Mouse (Mus musculus): ENCODE data around the gene Slc19a1. TPM values are rescaled to one million over a fixed set of nuclear protein-coding genes. Genes with fewer than 3 reads are reported as not detected.

The Slc19a1 gene
- polyA plus RNA-seq, 1 experiment from 2014 or later = 39.2 TPM

GRCm38 (mm10) chr10:77016080-77016479 lies 16.0 kb upstream of the Slc19a1 start:
- no peak overlapping the region for H3K9ac ChIP-seq (replicated peaks; ENCODE audit: low read depth, low read length)
- H3K4me1 ChIP-seq (replicated peaks; ENCODE audit: control insufficient read depth, insufficient read depth, low read length) = no peaks in the 10 kb centered on the region
- no peak for ATAC-seq
- H3K27me3 ChIP-seq (replicated peaks; ENCODE audit: control insufficient read depth, insufficient read depth, low read length) = no peaks in the 10 kb centered on the region
- no peak overlapping the region for H3K4me3 ChIP-seq (replicated peaks; ENCODE audit: low read length)
- no peaks in the 10 kb centered on the region for H3K36me3 ChIP-seq (ENCODE audit: control insufficient read depth, insufficient read depth)
- no peak overlapping the region for H3K4me2 ChIP-seq (ENCODE audit: low read length)
- no peak overlapping the region for H3K27ac ChIP-seq (ENCODE audit: low read length)
- 69% methylated on average over 7 of the region's 7 CpGs for WGBS
- no peaks in the 10 kb centered on the region for H3K9me3 ChIP-seq (ENCODE audit: control insufficient read depth, low read length)

GRCm38 (mm10) chr10:77016499-77016898 lies 15.5 kb upstream of the Slc19a1 start:
- Histone ChIP-seq H3K9ac (replicated peaks; ENCODE audit: low read depth, low read length) (no peak overlapping the region), H3K36me3 (ENCODE audit: control insufficient read depth, insufficient read depth) (no peaks in the 10 kb centered on the region), H3K27ac (ENCODE audit: low read length) (no peak overlapping the region), H3K27me3 (replicated peaks; ENCODE audit: control insufficient read depth, insufficient read depth, low read length) (no peaks in the 10 kb centered on the region), H3K4me2 (ENCODE audit: low read length) (no peak overlapping the region), H3K4me3 (replicated peaks; ENCODE audit: low read length) (no peak overlapping the region), H3K9me3 (ENCODE audit: control insufficient read depth, low read length) (no peaks in the 10 kb centered on the region), H3K4me1 (replicated peaks; ENCODE audit: control insufficient read depth, insufficient read depth, low read length) (no peaks in the 10 kb centered on the region)
- WGBS = 34% methylated on average over 8 of the region's 8 CpGs
- no peak for ATAC-seq

GRCm38 (mm10) chr10:77017061-77017460 lies 15.0 kb upstream of the Slc19a1 start:
- H3K27me3 ChIP-seq (replicated peaks; ENCODE audit: control insufficient read depth, insufficient read depth, low read length) = no peaks in the 10 kb centered on the region
- H3K9ac ChIP-seq (replicated peaks; ENCODE audit: low read depth, low read length) = no peak overlapping the region
- no peak overlapping the region for H3K27ac ChIP-seq (ENCODE audit: low read length)
- H3K4me1 ChIP-seq (replicated peaks; ENCODE audit: control insufficient read depth, insufficient read depth, low read length) = no peaks in the 10 kb centered on the region
- no peak overlapping the region for H3K4me3 ChIP-seq (replicated peaks; ENCODE audit: low read length)
- no peaks in the 10 kb centered on the region for H3K9me3 ChIP-seq (ENCODE audit: control insufficient read depth, low read length)
- ATAC-seq = no peak
- H3K36me3 ChIP-seq (ENCODE audit: control insufficient read depth, insufficient read depth) = no peaks in the 10 kb centered on the region
- H3K4me2 ChIP-seq (ENCODE audit: low read length) = no peak overlapping the region
- 83% methylated on average over 2 of the region's 2 CpGs for WGBS

- WGBS = 77% methylated on average over 9 of the region's 9 CpGs
- no peak overlapping the region for H3K9ac ChIP-seq (replicated peaks; ENCODE audit: low read depth, low read length)
Observed at GRCm38 (mm10) chr10:77017662-77018061, 14.4 kb upstream of the Slc19a1 start.

GRCm38 (mm10) chr10:77021399-77022052 lies 10.5 kb upstream of the Slc19a1 start:
- ATAC-seq = peak; percentile 80

More at GRCm38 (mm10) chr10:77017662-77018061, 14.4 kb upstream of the Slc19a1 start:
- Histone ChIP-seq H3K27ac (ENCODE audit: low read length) (no peak overlapping the region), H3K4me3 (replicated peaks; ENCODE audit: low read length) (no peak overlapping the region), H3K4me2 (ENCODE audit: low read length) (no peak overlapping the region), H3K36me3 (ENCODE audit: control insufficient read depth, insufficient read depth) (no peaks in the 10 kb centered on the region), H3K27me3 (replicated peaks; ENCODE audit: control insufficient read depth, insufficient read depth, low read length) (no peaks in the 10 kb centered on the region), H3K9me3 (ENCODE audit: control insufficient read depth, low read length) (no peaks in the 10 kb centered on the region), H3K4me1 (replicated peaks; ENCODE audit: control insufficient read depth, insufficient read depth, low read length) (no peaks in the 10 kb centered on the region)
- no peak for ATAC-seq

GRCm38 (mm10) chr10:77022301-77023130 lies 9.5 kb upstream of the Slc19a1 start:
- H3K9ac ChIP-seq (replicated peaks; ENCODE audit: low read depth, low read length) = no peak overlapping the region
- 86% methylated on average over 13 of the region's 13 CpGs for WGBS
- no peak overlapping the region for H3K4me3 ChIP-seq (replicated peaks; ENCODE audit: low read length)
- H3K27ac ChIP-seq (ENCODE audit: low read length) = no peak overlapping the region
- no peak for ATAC-seq
- no peak overlapping the region for H3K4me2 ChIP-seq (ENCODE audit: low read length)
- no peaks in the 10 kb centered on the region for H3K4me1 ChIP-seq (replicated peaks; ENCODE audit: control insufficient read depth, insufficient read depth, low read length)
- H3K9me3 ChIP-seq (ENCODE audit: control insufficient read depth, low read length) = no peaks in the 10 kb centered on the region
- no peaks in the 10 kb centered on the region for H3K27me3 ChIP-seq (replicated peaks; ENCODE audit: control insufficient read depth, insufficient read depth, low read length)
- no peaks in the 10 kb centered on the region for H3K36me3 ChIP-seq (ENCODE audit: control insufficient read depth, insufficient read depth)

More at GRCm38 (mm10) chr10:77021399-77022052, 10.5 kb upstream of the Slc19a1 start:
- H3K36me3 ChIP-seq (ENCODE audit: control insufficient read depth, insufficient read depth) = no peaks in the 10 kb centered on the region
- H3K4me2 ChIP-seq (ENCODE audit: low read length) = peak overlapping the region; percentile 27
- 30% methylated on average over 17 of the region's 17 CpGs for WGBS
- H3K9ac ChIP-seq (replicated peaks; ENCODE audit: low read depth, low read length) = no peak overlapping the region
- no peaks in the 10 kb centered on the region for H3K9me3 ChIP-seq (ENCODE audit: control insufficient read depth, low read length)
- H3K27ac ChIP-seq (ENCODE audit: low read length) = no peak overlapping the region
- H3K4me1 ChIP-seq (replicated peaks; ENCODE audit: control insufficient read depth, insufficient read depth, low read length) = no peaks in the 10 kb centered on the region
- H3K27me3 ChIP-seq (replicated peaks; ENCODE audit: control insufficient read depth, insufficient read depth, low read length) = no peaks in the 10 kb centered on the region
- H3K4me3 ChIP-seq (replicated peaks; ENCODE audit: low read length) = no peak overlapping the region

GRCm38 (mm10) chr10:77024231-77024630 lies 7.8 kb upstream of the Slc19a1 start:
- Histone ChIP-seq H3K36me3 (ENCODE audit: control insufficient read depth, insufficient read depth) (no peaks in the 10 kb centered on the region), H3K9me3 (ENCODE audit: control insufficient read depth, low read length) (no peaks in the 10 kb centered on the region), H3K9ac (replicated peaks; ENCODE audit: low read depth, low read length) (no peak overlapping the region), H3K27me3 (replicated peaks; ENCODE audit: control insufficient read depth, insufficient read depth, low read length) (no peaks in the 10 kb centered on the region), H3K4me3 (replicated peaks; ENCODE audit: low read length) (no peak overlapping the region), H3K4me2 (ENCODE audit: low read length) (no peak overlapping the region), H3K4me1 (replicated peaks; ENCODE audit: control insufficient read depth, insufficient read depth, low read length) (no peaks in the 10 kb centered on the region), H3K27ac (ENCODE audit: low read length) (no peak overlapping the region)
- WGBS = 86% methylated on average over 5 of the region's 5 CpGs
- no peak for ATAC-seq

- no peaks in the 10 kb centered on the region for H3K4me1 ChIP-seq (replicated peaks; ENCODE audit: control insufficient read depth, insufficient read depth, low read length)
- H3K27me3 ChIP-seq (replicated peaks; ENCODE audit: control insufficient read depth, insufficient read depth, low read length) = no peaks in the 10 kb centered on the region
- H3K4me3 ChIP-seq (replicated peaks; ENCODE audit: low read length) = no peak overlapping the region
- no peak overlapping the region for H3K4me2 ChIP-seq (ENCODE audit: low read length)
- H3K36me3 ChIP-seq (ENCODE audit: control insufficient read depth, insufficient read depth) = no peaks in the 10 kb centered on the region
- H3K27ac ChIP-seq (ENCODE audit: low read length) = no peak overlapping the region
- no peaks in the 10 kb centered on the region for H3K9me3 ChIP-seq (ENCODE audit: control insufficient read depth, low read length)
- 90% methylated on average over 3 of the region's 3 CpGs for WGBS
- no peak overlapping the region for H3K9ac ChIP-seq (replicated peaks; ENCODE audit: low read depth, low read length)
- ATAC-seq = no peak
Observed at GRCm38 (mm10) chr10:77026944-77027343, 5.1 kb upstream of the Slc19a1 start.

GRCm38 (mm10) chr10:77028782-77029296 lies 3.2 kb upstream of the Slc19a1 start:
- no peak overlapping the region for H3K9ac ChIP-seq (replicated peaks; ENCODE audit: low read depth, low read length)
- no peak overlapping the region for H3K27ac ChIP-seq (ENCODE audit: low read length)
- H3K9me3 ChIP-seq (ENCODE audit: control insufficient read depth, low read length) = no peaks in the 10 kb centered on the region
- peaks cover 3% of the 10 kb centered on the region for H3K4me1 ChIP-seq (replicated peaks; ENCODE audit: control insufficient read depth, insufficient read depth, low read length)
- WGBS = 73% methylated on average over 6 of the region's 6 CpGs
- ATAC-seq = no peak
- no peak overlapping the region for H3K4me2 ChIP-seq (ENCODE audit: low read length)
- H3K4me3 ChIP-seq (replicated peaks; ENCODE audit: low read length) = no peak overlapping the region
- no peaks in the 10 kb centered on the region for H3K36me3 ChIP-seq (ENCODE audit: control insufficient read depth, insufficient read depth)
- H3K27me3 ChIP-seq (replicated peaks; ENCODE audit: control insufficient read depth, insufficient read depth, low read length) = no peaks in the 10 kb centered on the region

Data from forebrain, embryonic 16.5 days (tissue).